Mouse (Mus musculus): ENCODE data around the gene Adamtsl4.

GRCm38 (mm10) chr3:95664940-95665352 is 22.8 kb downstream of the Adamtsl4 start:
- no peak for TF ChIP-seq CTCF (IDR thresholded peaks at IDR 0.05; ENCODE audit: insufficient read depth, low read length)
- no peak for TF ChIP-seq POLR2A (IDR thresholded peaks at IDR 0.05; ENCODE audit: borderline replicate concordance, extremely low read depth, low read depth, low read length)
